Mouse (Mus musculus): ENCODE data around the gene Pdlim7. TPM values are rescaled to one million over a fixed set of nuclear protein-coding genes. Genes with fewer than 3 reads are reported as not detected.

Pdlim7 gene
- total RNA-seq, 2 experiments from 2014 or later: 11.6 to 26.8 TPM

DNA sequence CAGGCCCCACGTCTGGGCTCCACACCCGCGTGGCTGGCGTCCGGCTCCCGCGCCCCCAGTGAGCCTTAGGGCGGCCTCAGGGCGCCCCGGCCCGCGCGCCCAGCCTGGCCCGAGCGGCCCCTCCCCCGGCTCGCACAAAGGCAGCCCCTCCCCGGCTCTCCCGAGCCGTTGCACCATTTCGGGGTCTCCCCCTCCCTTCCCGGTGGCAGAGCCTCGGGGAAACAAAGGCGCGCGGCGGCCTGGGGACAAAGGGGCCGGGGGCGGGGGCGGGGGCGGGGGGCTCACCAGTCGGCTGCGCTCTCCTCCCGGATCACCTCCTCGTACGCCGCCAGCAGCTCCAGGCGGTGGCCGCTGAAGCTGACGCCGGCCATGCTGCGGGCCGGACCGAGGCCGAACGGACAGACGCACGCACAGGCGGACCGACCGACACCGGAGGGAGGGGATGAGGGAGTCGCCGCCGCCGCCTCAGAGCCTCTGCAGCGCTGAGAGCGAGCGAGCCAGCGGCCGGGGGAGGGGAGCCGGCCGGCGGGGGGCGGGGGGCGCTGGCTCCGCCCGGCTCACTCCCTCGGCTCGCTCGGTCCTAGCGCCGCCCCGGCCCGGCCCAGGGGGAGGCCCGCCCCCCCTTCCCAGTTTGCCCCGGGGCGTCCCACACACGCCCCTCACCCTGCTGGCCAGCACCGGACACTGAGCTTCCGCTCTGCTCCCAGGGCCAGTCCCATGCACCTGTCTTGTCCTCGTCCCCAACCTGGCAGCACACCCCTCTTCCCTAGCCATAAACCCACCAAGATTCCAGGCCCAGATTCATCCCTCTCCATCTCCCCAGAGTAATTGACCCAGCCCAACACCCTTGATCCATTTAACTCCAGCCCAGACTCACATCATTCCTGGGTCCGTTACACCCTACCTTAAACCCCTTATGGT lies 25.6 kb downstream of the Pdlim7 start, which contains the start of gene Dbn1:
Gene Dbn1 (minus strand): TSS at position 534 of the 921 bp plus-strand sequence.
- DNase-seq (ENCODE audit: low spot score in 2 of 2): peak in 1 of 2 experiments; percentile 50

DNA sequence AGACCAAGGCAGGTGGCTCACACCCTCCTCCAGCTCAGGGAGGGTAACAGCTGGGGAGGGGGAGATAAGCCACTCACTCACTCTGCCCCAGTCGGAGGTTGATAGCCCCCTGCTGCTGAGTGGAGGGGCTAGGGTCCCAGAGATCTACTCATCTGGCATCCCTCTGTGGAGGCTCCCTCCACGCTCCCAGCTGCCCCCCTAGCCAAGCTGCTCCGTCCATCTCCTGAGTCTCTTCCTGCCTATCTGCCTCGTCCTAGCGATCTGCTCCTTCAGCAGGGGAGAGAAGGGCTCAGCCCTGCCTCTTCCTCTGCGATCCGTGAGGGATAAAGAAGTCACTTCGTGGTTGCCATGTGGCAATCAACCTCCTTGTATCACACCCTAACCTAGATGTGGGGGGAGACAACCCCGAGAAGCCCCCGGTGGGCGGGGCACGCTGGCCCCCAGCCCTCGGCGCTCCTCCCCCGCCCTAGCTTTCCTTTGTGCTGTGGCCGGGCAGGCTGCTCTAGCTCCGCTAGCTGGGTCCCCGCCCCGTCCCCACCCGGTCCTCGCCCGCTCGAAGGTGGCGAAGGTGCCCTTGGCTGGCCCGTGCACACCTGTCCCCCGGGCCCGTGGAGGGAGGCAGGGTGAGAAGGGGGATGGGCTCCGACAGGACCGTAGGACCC lies 26.4 kb downstream of the Pdlim7 start:
- no peak for DNase-seq (ENCODE audit: low spot score in 2 of 2)

DNA sequence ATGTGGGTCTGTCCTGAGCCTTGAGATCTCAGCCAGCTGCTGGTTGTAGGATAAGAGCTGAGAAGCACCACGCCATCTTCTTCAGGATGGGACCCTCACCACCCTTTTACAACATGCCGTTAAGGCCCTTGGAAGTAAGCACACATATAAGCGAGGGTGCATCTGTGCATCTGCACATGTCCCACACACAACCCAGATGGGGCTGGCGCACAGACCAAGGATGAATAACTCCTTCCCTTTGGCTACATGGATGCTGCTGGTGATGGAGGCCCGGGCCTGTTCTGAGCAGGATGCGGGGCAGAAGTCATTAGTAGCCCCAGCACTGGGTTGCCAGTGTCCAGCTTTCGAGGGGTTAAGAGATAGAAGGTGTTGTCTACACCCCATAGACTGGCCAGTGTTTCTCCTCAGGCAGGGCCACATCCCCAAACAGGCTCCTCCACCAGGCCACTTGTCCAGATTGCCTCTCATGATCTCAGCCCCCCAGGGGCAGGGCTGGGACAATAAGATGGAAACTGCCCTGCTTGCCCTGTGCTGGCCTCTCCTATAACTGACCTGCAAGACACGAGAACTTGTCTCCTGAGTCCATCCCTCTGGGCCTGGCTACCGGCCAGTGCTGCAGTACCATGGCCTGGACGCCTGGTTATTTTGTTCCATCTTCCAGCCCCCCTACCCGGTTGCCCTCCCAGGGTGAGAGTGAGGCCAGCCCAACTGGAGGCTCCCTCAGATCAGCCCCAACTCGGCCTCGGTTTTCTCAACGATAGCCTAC lies 27.3 kb downstream of the Pdlim7 start:
- DNase-seq (ENCODE audit: low spot score in 2 of 2): no peak

DNA sequence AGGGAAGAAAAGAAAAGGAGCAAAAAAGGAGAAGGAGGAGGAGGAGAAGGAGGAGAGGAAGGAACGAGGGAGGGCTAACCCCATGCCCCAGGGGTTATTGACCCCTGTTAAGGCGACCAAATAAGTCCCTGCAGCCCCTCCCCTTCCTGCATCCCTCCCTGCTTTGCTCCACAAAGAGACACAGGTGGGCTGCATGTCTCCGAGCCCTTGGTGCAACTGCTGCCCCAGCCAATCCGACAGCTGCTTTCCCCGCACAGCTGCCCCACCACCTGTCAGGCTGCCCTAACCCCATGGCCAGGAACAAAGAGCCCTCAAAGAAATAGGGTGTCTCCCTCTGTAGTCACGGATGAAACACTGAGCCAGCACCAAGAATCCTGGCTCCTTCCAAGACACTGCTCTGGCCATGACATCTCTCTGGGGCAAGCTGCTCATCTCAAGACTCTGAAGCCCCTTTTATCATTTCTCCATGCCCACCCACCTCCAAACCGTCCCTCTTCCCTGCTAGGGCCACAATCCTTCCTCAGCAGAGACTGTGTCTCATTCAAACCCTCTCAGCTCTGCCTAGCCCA lies 28.9 kb downstream of the Pdlim7 start:
- no peak for DNase-seq (ENCODE audit: low spot score in 2 of 2)

DNA sequence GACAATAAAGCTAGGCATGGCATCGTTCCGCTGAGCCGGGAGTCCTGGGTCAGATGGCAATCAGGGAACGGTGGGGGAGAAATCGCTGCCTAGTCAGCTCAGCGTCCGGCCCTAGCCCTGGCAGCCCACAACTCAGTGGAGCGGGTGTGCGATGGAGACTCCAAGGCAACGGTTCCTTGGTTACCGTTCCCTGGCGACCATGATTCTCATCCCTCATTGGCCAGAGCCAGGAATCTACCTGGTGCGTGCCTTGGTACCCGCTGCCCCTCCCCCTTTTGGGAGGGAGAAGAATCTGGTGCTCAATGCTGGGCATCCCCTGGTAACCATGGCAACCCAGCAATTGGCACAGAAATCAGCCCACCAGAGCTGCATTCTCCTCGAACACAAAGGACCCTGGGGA lies 29.9 kb downstream of the Pdlim7 start:
- no peak for DNase-seq (ENCODE audit: low spot score in 2 of 2)

DNA sequence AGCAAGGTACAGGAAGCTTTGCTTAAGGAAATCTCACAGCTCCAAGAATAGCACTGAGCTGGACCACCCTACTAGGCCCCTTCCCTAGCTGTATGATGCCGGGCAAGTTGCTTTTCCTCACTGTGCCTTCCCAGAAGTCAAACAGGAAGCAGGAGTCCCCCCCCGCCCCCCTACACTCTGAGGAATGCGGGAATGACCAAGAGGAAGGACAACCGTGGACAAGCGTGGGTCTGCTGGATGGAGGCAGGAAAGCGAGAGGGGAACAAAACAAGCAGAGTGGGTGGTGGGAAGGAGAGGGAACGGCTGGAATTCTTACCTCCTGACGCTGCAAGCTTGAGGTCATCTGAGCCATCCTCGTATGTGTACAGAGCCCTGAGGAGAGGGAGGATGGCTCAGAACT lies 30.4 kb downstream of the Pdlim7 start:
- no peak for DNase-seq (ENCODE audit: low spot score in 2 of 2)

DNA sequence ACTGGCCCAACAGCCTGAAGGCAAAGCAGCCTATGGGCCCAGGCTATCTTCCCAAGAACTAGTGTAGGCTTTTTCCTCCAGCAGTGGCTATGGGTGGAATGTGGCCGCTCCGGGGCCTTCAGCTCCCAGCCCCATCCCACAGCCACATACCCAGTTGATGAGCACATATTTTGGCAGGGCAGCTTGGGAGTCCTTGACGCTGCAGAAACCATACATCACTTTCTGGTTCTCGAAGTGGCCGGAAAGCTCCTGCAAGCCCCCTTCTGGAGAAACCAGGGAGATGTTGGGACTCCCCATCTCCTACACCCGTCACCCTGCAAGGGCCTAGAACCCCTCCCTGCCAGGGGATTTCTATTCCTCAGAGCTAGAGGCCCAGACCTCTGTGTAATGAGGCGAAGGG lies 30.9 kb downstream of the Pdlim7 start:
- no peak for DNase-seq (ENCODE audit: low spot score in 2 of 2)

DNA sequence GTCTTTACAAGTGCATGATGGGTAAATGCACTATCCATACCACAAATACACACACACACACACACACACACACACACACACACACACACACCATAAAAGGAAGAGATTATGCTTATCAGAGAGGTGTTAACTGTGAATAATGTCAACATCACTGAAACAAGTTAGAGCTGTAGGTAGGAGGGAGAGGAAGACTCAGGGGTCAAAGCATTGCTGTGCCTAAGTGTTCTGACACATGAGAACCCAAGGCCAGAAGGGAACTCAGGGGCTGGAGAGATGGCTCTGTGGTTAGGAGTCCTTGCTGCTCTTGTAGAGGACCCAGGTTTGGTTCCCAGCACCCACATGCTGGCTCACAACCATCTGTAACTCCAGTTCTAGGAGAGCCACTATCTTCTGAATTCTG lies 33.5 kb downstream of the Pdlim7 start:
- no peak for DNase-seq (ENCODE audit: low spot score in 2 of 2)

DNA sequence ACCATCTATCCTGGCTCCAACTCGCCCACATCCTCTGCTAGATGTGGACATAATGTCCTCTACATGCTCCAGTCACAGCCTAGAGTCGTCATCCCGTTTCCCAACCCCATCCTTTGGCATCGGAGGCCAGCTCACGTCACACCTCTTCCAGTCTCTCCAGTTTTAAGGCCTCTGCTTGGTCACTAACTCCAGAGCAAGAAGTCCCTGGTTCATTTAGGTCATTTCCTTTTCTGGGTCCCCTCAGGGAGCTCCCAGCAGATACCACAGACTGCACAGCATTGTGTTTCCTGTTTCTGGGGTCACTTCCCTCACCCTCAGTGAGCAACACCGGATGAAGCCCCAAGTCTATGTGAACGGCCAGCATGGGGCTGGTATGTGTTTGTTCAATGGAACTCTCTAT lies 34.5 kb downstream of the Pdlim7 start:
- no peak for DNase-seq (ENCODE audit: low spot score in 2 of 2)

DNA sequence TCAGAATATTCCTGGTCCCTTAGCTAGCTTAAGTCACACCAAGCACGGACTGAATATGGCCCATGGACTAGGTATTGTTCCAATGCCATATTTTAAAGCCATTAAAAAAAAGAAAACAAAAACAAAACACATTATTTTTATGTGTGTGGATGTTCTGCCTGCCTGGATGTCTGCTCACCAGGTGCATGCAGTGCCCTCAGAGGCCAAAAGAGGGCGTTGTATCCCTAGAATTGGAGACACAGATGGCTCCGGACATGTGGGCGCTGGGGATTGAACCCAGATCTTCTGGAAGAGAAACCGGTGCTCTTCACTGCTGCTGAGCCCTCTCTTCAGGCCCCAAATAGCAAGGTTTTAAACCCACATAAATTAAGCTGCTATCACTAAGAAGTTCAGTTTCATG lies 35.4 kb downstream of the Pdlim7 start:
- DNase-seq (ENCODE audit: low spot score in 2 of 2): no peak

DNA sequence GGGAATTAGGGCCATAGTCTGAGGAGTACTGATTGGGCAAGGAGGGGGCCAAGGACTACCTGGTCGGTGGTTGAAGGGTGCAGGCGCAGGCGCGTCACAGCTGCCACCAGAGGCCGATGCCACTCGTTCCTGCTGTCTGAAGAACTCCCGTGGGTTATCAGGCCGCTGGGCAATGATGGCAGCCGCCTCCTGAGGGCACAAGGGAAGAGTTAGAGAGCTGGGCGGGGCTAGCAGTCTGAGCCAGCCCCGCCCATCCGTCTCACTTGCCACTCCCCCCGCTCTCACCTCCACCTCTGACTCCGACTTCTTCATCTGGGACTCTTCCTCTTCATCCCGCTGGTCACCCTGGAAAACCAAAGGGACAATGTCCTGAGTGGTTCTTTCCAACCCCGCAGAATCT lies 36.0 kb downstream of the Pdlim7 start:
- DNase-seq (ENCODE audit: low spot score in 2 of 2): no peak

DNA sequence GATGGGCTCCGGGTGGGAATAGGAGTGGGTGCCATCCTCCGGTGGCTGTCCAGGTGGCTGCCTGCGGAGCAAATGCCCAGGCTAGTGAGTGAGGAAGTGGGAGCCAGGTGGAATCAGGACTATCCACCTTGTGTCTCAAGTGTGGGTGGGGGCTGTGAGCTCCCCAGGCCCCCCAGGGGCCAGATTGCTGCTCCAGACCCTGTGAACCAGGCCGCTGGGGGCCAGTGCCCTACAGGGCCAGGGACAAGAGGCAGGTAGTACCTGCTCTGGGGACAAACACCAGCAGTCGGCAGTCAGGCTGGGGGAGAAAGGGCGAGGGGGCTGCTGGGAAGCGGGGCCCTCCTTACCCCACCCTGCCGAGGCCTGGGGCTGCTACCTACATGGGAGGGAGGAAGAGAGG lies 37.2 kb downstream of the Pdlim7 start:
- DNase-seq (ENCODE audit: low spot score in 2 of 2): no peak

DNA sequence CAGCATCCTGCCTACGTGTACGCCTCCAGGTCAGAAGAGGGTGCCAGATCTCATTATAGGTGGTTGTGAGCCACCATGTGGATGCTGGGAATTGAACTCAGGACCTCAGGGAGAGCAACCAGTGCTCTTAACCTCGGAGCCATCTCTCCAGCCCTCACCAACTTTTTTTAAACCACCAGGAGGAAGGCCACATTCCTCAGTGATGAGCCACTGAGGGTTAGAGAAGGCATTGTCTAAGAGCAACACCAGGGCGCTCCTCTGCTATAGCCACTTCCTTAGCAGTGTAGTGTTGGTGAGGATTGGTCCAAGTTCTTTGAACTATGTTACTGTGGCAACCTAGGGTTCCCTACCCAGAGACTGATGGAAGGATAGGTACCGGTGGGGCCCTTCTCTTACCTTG lies 37.7 kb downstream of the Pdlim7 start:
- DNase-seq (ENCODE audit: low spot score in 2 of 2): no peak

DNA sequence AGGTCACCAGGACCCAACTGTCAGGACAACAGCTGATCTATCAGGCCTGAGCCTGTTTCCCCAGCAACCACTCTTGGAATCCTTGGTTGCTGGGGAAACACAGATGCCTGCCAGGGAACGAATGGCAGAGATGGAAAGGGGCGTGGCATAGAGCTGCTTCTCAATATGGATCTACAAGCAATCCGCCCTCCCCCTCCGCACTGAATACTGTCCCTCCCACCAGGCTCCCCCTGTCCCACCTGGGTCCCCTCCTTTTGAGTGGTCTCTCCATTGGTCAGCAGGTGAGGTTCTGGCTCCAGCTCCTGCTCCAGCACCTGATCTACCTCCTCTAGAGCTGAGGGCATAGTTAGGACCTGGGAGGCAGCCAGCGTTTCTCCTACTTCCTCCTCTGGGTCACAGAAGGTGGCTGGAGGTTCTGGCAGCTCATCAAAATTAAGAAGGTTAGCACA lies 38.8 kb downstream of the Pdlim7 start:
- no peak for DNase-seq (ENCODE audit: low spot score in 2 of 2)

DNA sequence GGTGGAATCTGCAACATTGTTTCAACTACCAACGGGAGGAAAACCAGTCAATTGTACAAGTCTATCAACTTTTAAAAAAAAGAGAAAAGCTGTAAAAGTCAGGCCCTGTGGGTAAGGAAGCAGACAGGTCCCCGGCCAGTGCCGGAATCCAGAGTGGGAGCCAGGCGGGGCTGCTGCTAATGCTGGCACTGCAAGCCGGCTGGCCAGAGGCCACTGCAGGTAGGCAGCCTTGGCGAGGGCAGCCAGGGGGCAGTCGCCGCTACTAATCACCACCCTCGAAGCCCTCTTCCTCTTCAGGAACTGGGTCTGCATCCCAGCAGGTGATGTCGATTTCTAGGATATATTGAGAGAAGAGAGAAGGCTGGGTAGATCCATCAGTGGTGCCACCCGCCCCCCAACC lies 39.5 kb downstream of the Pdlim7 start:
- DNase-seq (ENCODE audit: low spot score in 2 of 2): no peak

DNA sequence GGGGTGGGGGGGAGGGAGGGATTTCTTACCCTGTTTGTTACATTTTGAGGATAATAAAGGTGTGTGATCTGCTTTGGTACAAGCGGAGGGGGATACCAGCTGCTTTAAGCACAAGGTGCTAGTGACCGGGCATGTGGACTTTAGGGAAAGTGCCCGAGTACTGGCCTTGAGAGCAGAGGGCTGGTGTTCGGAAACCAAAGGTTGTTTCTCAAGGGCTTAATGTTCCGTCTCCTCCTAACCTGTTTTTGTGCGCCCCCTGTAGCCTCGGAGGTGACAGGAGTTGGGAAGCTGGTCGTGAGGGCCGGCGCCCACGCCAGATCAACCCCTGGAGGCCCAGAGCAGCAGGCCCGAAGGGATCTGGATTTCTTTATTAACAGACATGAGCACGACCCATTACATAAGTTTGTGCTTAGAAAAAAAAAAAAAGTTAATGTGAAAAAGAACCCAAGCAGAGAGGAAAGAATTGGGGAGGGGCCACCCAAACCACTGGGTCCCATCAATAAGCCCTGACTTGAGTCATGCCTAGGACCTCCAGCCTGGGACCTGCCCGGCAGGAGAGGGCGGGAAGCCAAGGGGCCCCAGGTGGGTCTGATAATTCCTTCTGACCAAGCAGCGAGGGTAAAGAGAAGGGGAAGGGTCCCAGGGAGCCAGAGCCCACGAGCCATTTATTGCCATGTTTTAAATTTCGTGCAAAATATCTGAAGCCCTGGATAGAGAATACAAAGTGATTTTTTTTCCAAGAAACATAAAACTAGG lies 40.2 kb downstream of the Pdlim7 start:
- no peak for DNase-seq (ENCODE audit: low spot score in 2 of 2)

DNA sequence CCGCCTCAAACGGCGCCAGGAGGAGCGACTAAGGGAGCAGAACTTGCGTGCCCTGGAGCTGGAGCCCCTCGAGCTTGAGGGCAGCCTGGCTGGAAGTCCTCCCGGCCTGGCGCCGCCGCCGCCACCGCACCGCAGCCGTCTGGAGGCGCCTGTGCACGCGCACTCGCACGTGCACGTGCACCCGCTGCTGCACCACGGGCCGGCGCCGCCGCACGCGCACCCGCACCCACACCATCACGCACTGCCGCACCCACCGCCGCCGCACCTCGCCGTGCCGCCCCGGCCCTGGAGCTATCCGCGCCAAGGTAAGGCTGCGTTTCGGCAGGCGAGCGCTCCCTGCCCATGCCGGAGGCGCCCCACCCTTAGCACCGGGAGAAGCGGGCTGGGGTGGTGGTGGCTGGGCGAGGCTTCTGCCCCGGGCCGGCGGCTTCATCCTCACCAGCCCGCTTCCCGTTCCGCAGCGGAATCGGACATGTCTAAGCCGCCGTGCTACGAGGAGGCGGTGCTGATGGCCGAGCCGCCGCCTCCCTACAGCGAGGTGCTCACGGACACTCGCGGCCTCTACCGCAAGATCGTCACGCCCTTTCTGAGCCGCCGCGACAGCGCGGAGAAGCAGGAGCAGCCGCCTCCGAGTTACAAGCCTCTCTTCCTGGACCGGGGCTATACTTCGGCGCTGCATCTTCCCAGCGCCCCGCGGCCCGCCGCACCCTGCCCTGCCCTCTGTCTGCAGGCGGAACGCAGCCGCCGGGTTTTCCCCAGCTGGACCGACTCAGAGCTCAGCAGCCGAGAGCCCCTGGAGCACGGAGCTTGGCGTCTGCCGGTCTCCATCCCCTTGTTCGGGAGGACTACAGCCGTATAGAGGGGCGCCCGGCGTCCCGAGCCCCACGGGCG lies 41.1 kb downstream of the Pdlim7 start:
- peak; percentile 50 to 58 for DNase-seq (ENCODE audit: low spot score in 2 of 2)

DNA sequence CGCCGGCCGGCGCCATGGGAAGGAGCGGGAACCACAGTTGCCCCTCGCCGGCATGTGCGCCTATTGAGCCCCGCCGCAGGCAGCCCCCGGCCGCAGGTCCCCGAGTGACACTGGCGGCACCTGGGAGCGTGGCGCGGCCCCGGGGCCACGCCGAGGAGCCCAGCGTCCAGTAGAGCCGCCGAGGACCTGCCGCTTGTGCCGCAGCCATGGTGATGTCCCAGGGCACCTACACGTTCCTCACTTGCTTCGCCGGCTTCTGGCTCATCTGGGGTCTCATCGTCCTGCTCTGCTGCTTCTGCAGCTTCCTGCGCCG lies 41.7 kb downstream of the Pdlim7 start:
- no peak for DNase-seq (ENCODE audit: low spot score in 2 of 2)

DNA sequence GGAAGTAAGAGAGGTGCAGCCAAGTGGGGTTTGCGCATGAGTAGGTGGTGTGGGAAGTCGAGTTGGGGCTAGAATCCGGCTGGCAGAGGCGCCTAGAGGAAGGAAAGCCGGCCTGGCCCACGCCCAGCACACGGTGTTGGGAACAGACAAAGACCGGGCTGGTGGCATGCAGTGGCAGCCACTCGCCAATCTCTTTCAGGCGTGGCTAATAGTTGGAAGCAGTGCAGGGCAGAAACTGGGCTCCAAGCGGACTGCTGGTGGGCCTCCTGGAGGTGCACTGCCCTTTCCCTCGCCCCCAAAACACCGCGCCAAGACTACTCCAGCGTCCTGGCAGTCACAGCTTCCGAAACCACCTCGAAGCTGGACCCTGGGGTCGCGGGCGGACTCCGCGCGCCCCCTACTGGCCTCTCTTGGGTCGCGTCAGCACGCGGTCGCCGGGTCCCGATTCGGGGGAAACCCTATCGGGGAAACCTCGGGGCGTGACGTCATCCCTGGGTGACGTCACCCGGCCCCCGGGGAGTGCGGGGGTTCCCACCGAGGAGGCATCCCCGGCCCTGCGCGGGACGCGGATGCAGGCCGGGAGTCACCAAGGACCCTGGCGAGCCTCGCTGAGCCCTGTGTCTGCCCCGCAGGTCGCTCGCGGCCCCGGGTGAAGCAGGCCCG lies 42.2 kb downstream of the Pdlim7 start:
- DNase-seq (ENCODE audit: low spot score in 2 of 2): peak; percentile 86 to 89
